Mouse (Mus musculus) cortical plate, adult 2 months (tissue): Measurements from ENCODE around the gene Spock2. TPM values are rescaled to one million over a fixed set of nuclear protein-coding genes. Genes with fewer than 3 reads are reported as not detected.

Experiments
- H3K27ac ChIP-seq: fragments of 200-500 bp; 2 replicates; pipeline ENCODE4 v1.5.1; 2012; ENCODE audit warnings: low read length, control low read depth, inconsistent platforms; ENCODE audit not compliant: insufficient read depth
- H3K4me1 ChIP-seq: fragments of 200-500 bp; 2 replicates; pipeline ENCODE4 v1.6.1; 2011; ENCODE audit warnings: low read length; ENCODE audit not compliant: control insufficient read depth, insufficient read depth
- H3K4me3 ChIP-seq: fragments of 200-500 bp; 2 replicates; pipeline ENCODE4 v1.5.1; 2011; ENCODE audit warnings: mild to moderate bottlenecking, low read length, control low read depth; ENCODE audit not compliant: insufficient read depth
- CTCF ChIP-seq: fragments of 200-500 bp; IDR thresholded peaks from 2 replicates; pipeline ENCODE4 v1.5.1; 2011; ENCODE audit warnings: mild to moderate bottlenecking, control low read depth, low read length; ENCODE audit not compliant: insufficient read depth; ENCODE audit errors: extremely low read depth
- POLR2A ChIP-seq: fragments of 200-500 bp; IDR thresholded peaks from 2 replicates; pipeline ENCODE4 v1.6.1; 2011; ENCODE audit warnings: mild to moderate bottlenecking, low read length, control low read depth; ENCODE audit not compliant: insufficient read depth; ENCODE audit errors: extremely low read depth
- polyA plus RNA-seq: library from polyadenylated mRNA; depleted of rRNA; stranded (reverse); fragments of >200 nt; gene quantifications from 2 replicates; pipeline ENCODE4 v1.2.3, GENCODE M21; 2012

The Spock2 gene
- polyA plus RNA-seq, 1 experiment, result 387 TPM

DNA sequence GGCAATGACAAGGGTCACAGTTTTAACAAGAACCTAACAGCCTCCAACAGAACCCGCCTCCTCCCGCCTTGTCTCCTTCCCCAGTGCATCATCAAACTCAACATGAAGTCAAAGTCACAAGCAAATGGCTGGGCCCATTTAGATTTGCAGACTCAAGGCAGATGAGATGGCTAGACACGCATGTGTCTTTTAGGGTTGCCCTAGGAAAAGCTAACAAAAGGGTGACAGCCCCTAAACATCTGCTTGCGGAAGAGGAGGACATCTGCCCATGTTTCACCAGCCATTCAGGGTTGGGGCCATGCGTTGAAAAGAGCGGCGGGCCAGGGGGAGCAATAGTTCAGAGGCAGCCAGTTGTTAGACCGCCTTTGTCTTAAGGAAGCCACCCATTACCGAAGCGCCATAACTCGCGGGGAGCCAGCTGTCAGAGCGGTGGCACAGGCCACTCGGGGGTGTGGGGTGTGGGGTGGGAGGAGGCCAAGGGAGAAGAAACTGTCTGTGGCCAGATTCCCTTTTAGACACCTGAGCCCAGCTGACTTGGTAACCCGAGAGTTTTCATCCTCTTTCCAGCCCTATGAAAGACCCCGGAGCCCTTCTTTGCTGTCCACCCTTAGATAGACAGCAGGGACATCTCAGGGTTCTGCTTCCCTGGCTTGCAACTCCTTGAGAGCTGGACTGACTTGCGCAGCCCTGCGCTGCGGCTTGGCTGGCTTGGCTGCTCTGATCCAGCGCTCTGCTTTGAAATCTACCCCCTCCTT lies 451 bp upstream of the Spock2 start:
- Histone ChIP-seq H3K27ac (peak overlapping the region; percentile 22), H3K4me3 (peak overlapping the region; percentile 64), H3K4me1 (peaks cover 6% of the 10 kb centered on the region)
- TF ChIP-seq POLR2A, result no peak
- TF ChIP-seq CTCF, result no peak

DNA sequence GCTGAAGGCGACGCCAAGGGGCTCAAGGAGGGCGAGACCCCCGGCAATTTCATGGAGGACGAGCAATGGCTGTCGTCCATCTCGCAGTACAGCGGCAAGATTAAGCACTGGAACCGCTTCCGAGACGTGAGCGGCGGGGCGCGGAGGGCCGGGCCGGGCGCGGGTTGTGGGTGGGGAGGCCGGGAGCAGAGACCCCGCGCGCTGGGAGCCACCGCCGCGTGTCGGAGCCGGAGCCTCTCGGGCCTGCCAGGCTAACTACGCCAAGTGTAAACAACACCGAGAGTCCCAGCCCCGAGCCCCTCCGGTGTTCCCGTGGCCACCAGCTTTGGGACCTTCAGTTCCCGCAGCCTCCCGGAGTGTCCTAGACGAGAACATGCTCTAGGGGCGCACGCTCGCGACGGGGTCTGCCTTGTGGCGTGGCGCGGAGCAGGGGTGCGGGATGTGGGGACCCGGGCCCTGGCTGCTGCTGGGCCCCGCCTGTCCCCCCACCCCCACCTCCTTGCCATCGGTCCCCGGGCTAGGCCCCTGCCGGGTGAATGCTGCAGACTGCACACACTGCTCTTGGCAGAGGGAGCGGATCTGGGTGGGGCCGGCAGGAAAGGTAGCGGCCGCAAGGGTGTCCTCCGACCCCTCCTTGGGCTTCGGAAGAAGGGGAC lies 640 bp downstream of the Spock2 start:
- H3K4me1 ChIP-seq, result peaks cover 10% of the 10 kb centered on the region
- TF ChIP-seq POLR2A (no peak; the same call in 1 of the 2 replicates), CTCF (no peak)
- H3K4me3 ChIP-seq, result peak overlapping the region; percentile 64
- peak overlapping the region; percentile 78 for H3K27ac ChIP-seq

DNA sequence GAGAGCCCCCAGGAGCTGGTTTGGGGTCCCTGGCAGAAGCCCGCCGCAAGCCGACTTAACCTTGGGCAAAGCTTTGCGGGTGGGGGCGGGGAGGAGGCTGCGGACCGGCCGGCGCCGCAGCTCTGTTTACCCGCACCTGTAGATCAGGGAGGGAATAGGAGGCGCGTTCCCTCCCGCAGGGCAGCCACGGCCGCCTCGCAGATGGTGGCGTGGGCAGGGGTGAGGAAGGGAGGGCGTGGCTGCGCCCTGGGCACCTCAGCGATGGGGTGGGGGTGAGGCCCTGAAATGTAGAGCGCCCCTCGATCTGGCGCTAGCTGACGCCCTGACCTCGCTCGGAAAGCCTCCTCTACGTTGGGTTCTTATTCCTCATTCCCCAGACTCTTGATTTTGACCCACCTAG lies 1.4 kb downstream of the Spock2 start:
- no peak for TF ChIP-seq POLR2A
- no peak for TF ChIP-seq CTCF
- Histone ChIP-seq H3K4me3 (peak overlapping the region; percentile 64), H3K4me1 (peaks cover 10% of the 10 kb centered on the region), H3K27ac (peak overlapping the region; percentile 78)

DNA sequence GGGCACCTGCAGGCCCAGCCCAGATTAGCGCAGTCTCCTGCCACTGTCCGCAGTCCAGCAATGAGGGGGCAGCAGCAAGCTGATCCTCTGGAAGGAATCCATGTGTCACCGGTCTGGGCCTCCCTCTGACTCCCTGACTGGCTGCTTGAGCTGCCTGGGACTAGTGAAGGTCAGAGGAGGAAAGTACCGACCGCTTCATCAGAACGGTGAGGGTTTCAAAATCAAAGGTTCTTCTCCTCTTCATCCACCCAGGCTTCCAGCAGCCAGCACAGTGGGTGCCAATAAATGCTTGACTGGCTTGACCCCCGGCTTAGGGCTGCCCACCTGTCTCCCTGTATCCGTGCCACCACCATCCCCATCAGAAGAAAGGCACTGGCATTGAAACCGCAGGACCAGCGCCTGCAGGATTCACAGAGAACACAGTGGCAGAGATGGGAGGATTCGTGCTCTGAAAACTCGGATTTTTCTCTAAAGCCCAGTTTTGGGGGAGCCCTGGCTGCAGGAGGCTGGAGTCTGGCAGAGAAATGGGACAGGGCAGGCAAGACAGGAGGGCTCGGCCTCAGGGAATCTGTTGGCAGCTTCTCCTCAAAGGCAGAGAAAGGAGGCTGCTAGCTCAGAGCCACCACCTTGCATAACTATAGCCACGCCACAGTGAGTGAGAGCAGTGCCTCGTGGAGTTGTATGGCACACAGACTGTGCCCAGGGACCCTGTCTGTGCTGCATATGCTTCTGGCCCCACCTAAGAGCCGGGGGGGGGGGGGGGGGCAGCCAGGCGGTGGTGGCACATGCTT lies 2.5 kb downstream of the Spock2 start:
- peak overlapping the region; percentile 43 for H3K27ac ChIP-seq
- H3K4me1 ChIP-seq, result peaks cover 10% of the 10 kb centered on the region
- TF ChIP-seq CTCF, result no peak
- TF ChIP-seq POLR2A, result peak; percentile 40; the same call in 1 of the 2 replicates

DNA sequence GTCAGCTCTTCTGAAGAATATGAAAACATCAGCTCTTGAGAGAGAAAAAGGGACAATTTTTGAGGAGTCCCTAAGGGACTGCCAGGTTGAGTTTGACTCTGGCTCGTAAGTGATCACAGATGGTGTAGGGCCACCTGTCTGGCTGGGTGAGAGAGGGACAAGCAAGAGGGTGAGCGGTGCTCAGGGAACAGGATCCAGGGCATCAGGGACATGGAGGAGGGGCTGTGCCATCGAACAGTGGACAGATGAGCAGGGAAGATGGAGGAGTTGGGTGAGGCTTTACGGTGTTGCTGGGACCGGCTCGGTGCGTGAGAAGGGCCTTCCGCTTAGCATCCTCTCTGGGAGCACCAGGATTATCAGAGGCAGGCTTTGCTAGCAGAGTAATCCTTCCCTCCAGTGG lies 3.3 kb downstream of the Spock2 start:
- no peak for TF ChIP-seq CTCF
- peak overlapping the region; percentile 60; the same call in 1 of the 2 replicates for H3K27ac ChIP-seq
- H3K4me3 ChIP-seq, result peak overlapping the region; percentile 28
- peaks cover 10% of the 10 kb centered on the region for H3K4me1 ChIP-seq

More for the DNA sequence above, 2.5 kb downstream of the Spock2 start:
- peak overlapping the region; percentile 64 for H3K4me3 ChIP-seq

DNA sequence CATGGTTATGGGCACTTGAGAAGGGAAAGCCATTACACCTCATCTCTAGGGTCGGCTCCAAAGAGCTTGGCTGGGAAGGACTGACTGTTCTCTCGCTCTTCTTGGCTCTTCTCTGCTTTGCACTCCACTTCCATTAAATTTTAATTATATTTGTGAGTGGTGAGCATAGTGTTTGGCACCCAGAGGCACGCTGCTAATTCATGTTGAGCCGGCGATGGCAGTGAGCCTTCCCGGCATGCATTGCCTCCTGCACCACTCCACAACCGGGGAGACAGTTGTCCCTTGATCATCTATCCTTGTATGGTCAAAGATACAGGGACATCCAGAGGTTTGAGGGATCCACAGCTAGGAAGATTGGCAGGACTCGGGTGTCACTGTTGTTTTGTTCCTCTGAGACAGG lies 4.0 kb downstream of the Spock2 start:
- peaks cover 10% of the 10 kb centered on the region for H3K4me1 ChIP-seq
- TF ChIP-seq CTCF (no peak), POLR2A (no peak)
- 0 out of 2 replicates have a peak overlapping the region, but pooled peaks have one; percentile 9 for H3K27ac ChIP-seq
- H3K4me3 ChIP-seq, result peak overlapping the region; percentile 28; the same call in 1 of the 2 replicates

DNA sequence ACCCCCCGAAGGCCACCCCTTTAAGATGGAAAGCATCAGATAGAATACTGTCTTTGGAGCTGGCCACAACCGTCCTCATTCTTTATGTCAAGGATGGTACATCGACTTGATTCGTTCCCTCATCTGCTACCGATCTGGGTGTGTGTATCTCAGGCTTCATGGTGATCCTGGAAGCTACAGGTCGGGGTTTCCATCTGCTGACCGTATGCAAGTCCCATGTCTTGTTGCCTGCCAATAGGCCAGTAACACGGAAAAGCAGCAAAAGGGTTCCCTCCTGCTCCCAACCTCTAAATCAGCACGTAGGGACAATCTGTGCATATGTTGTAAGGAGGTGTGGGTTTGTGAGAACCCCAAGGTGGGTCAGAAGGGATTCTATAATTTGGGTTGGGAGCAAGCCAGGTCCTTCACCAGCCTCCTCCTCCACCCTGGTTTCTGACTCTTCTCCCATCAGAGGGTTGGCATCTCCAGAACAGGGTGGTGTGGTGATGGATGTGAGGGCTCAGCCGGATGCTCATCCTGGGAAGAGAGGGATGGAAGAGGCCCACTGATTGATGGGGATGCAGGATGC lies 5.0 kb downstream of the Spock2 start:
- no peak for TF ChIP-seq CTCF
- TF ChIP-seq POLR2A, result no peak
- Histone ChIP-seq H3K4me3 (no peak overlapping the region), H3K27ac (no peak overlapping the region)

DNA sequence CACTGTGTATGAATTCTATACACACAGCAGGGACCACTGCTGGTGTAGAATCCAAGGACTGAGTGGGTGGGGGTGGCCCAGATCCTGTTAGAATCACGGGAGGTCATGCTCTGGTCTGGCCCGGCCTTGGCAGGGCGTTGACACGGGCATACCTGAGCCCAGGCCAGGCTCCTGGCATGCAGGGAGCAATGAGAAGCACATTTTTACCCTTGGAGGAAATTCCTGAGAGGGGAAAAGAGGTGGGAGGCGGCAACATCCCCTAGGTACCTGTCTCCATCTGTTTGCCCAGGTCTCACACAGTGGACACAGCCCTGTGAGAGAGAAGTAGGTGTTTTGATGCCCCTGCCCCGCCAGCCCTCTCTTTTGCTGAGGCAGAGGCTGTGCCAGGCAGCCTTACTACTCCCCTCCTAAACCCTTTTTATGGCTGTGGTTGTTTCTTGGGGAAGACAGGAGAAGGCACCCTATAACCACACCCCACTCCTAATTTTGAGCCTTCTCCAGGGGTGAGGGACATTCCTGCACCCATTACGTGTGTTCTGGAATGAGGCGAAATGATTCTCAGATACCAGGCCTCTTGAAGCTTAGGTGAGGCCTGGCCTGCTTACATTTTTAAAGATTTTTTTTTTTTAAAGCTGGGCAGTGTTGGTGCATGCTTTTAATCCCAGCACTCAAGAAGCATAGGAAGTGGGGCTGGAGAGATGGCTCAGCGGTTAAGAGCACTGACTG lies 8.1 kb downstream of the Spock2 start:
- TF ChIP-seq CTCF (no peak), POLR2A (no peak)
- peak overlapping the region; percentile 39; the same call in 1 of the 2 replicates for H3K27ac ChIP-seq
- H3K4me3 ChIP-seq, result no peak overlapping the region
- peaks cover 28% of the 10 kb centered on the region for H3K4me1 ChIP-seq

More for the DNA sequence above, 5.0 kb downstream of the Spock2 start:
- peaks cover 11% of the 10 kb centered on the region for H3K4me1 ChIP-seq
